ENCODE assay signal across 16 mouse cellular contexts in the genomic region with DNA sequence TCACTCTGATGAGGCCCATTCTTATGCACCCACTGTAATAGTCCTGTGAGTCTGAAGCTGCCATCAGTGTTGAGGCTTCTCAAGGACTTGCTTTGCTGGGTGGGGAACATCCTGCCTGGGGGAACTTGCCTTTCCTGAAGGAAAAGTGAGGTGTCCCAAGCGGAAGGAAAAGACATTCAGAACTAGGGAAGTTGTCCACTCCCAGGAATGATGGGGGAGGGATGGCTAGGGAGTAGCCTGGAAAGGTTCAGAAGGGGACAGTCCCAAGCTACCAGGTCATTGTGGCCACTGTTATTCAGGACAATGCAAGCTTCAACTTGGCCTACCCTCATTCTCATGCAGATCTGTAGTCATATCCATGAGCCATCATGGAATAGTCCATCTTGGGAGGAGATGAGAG.
A peak's percentile ranks its signal among the peaks of the same experiment; 100 is the strongest.
DNase-seq lines count a peak whose midpoint lies in the region; ATAC-seq lines count a peak whose summit lies in the region.
"Had no signal": no experiment of that assay in that cellular context is flagged by ENCODE, and none has a peak within 500 bp of the region (broad histone marks: within the 10 kb centered on the region; RNA-seq: fewer than 3 reads in every experiment).

No protein-coding gene starts in this region.

- no peaks in the 10 kb centered on the region for H3K4me1 ChIP-seq in kidney, embryonic 15.5 days
- H3K4me1 ChIP-seq: limb, embryonic 13.5 days; liver, embryonic 15.5 days had no signal

- no peak overlapping the region for H3K4me3 ChIP-seq in kidney, embryonic 15.5 days (replicated peaks)
- H3K4me3 ChIP-seq: limb, embryonic 13.5 days; liver, embryonic 15.5 days had no signal

- H3K9me3 ChIP-seq in kidney, embryonic 15.5 days (replicated peaks) = no peaks in the 10 kb centered on the region
- H3K9me3 ChIP-seq: limb, embryonic 13.5 days; liver, embryonic 15.5 days had no signal

- H3K4me2 ChIP-seq in kidney, embryonic 15.5 days = no peak overlapping the region
- H3K4me2 ChIP-seq: limb, embryonic 13.5 days; liver, embryonic 15.5 days had no signal

- no peak overlapping the region for H3K27ac ChIP-seq in kidney, embryonic 15.5 days
- H3K27ac ChIP-seq: limb, embryonic 13.5 days; liver, embryonic 15.5 days had no signal

- no peaks in the 10 kb centered on the region for H3K27me3 ChIP-seq in kidney, embryonic 15.5 days
- H3K27me3 ChIP-seq: limb, embryonic 13.5 days; liver, embryonic 15.5 days; Patski had no signal

- WGBS in kidney, embryonic 15.5 days = 88% methylated on average over 1 of the region's 1 CpGs

- peak; percentile 10 for DNase-seq in gastrocnemius, adult 18-20 months (ENCODE audit: low spot score)
- no peak for DNase-seq in gastrocnemius, adult 8-10 months (ENCODE audit: low spot score in 2 of 2)
- peak; percentile 34 to 60 for DNase-seq in kidney, adult 8-10 months
- DNase-seq in kidney, adult 9 months = peak; percentile 55
- peak; percentile 65 for DNase-seq in lung, postnatal 36 days
- no peak for DNase-seq in right cerebral cortex, postnatal 10 days (ENCODE audit: low spot score in 2 of 2)
- no peak for DNase-seq in thymus, postnatal 36 days
- DNase-seq: B cell, adult 2 months; cerebellum, postnatal 36 days; gastrocnemius, postnatal 36 days; right cerebral cortex, postnatal 25 days had no signal

- H3K36me3 ChIP-seq in kidney, embryonic 15.5 days = no peaks in the 10 kb centered on the region
- H3K36me3 ChIP-seq: limb, embryonic 13.5 days; liver, embryonic 15.5 days had no signal

- H3K9ac ChIP-seq in kidney, embryonic 15.5 days = no peak overlapping the region
- H3K9ac ChIP-seq: limb, embryonic 13.5 days; liver, embryonic 15.5 days had no signal

- ATAC-seq in kidney, embryonic 15.5 days (replicated peaks; ENCODE audit: low FRiP score) = no peak
- ATAC-seq: forebrain, embryonic 16.5 days; Patski had no signal

Comparison
In these comparisons a context has a peak if more than half of its experiments do, and no peak if none do; other contexts are left out.
1. DNase-seq: peak in gastrocnemius, adult 18-20 months (single experiment), kidney, adult 8-10 months (2 of 2), kidney, adult 9 months (single experiment) and lung, postnatal 36 days (single experiment); none in gastrocnemius, adult 8-10 months (0 of 2), right cerebral cortex, postnatal 10 days (0 of 2) and thymus, postnatal 36 days (0 of 2).